ENCODE assay signal across 8 mouse cellular contexts in genomic region chr12:4189060-4189447, GRCm38 (mm10). TPM values are rescaled to one million over a fixed set of nuclear protein-coding genes. Genes with fewer than 3 reads are reported as not detected.
A peak's percentile ranks its signal among the peaks of the same experiment; 100 is the strongest.
DNase-seq lines count a peak whose midpoint lies in the region; ATAC-seq and TF ChIP-seq lines count a peak whose summit lies in the region.

No protein-coding gene starts in this region.

- no peak for TF ChIP-seq POLR2A in MEL (IDR thresholded peaks at IDR 0.05; ENCODE audit: control insufficient read depth in 1 of 2, insufficient read depth in 1 of 2, low read depth in 1 of 2, low read length in 2 of 2, poor library complexity in 1 of 2)

- H3K9ac ChIP-seq in MEL (ENCODE audit: control insufficient read depth, low read depth, low read length, poor library complexity, severe bottlenecking): peak overlapping the region; percentile 11; the same call in 1 of the 2 replicates
- H3K9ac ChIP-seq in embryonic facial prominence, embryonic 12.5 days: no peak overlapping the region

- 42% methylated on average over 5 of the region's 5 CpGs for WGBS in embryonic facial prominence, embryonic 12.5 days

- H3K9me3 ChIP-seq in MEL (replicated peaks; ENCODE audit: insufficient read depth, low read length): no peaks in the 10 kb centered on the region
- H3K9me3 ChIP-seq in embryonic facial prominence, embryonic 12.5 days: no peaks in the 10 kb centered on the region

- H3K4me1 ChIP-seq in MEL (ENCODE audit: control insufficient read depth in 1 of 2, insufficient read depth in 2 of 2, low read length in 2 of 2): peaks cover 0 to 11% of the 10 kb centered on the region in 2 experiments; a peak in 1 of 4 replicates
- peaks cover 35% of the 10 kb centered on the region for H3K4me1 ChIP-seq in embryonic facial prominence, embryonic 12.5 days

- peak; percentile 45 for TF ChIP-seq RAD21 in MEL (IDR thresholded peaks at IDR 0.05; ENCODE audit: low read depth, low read length)

- no peak for TF ChIP-seq EP300 in MEL (IDR thresholded peaks at IDR 0.05; ENCODE audit: low read depth in 1 of 2, low read length in 2 of 2)

- H3K4me3 ChIP-seq in MEL (ENCODE audit: control insufficient read depth in 1 of 2, insufficient read depth in 1 of 2, low read depth in 2 of 2, low read length in 2 of 2): no peak overlapping the region
- H3K4me3 ChIP-seq in embryonic facial prominence, embryonic 12.5 days: no peak overlapping the region

- H3K27me3 ChIP-seq in MEL (ENCODE audit: control insufficient read depth in 1 of 2, insufficient read depth in 2 of 2, low read length in 2 of 2): no peaks in the 10 kb centered on the region
- no peaks in the 10 kb centered on the region for H3K27me3 ChIP-seq in embryonic facial prominence, embryonic 12.5 days
- H3K27me3 ChIP-seq in splenic B cell, adult 2 months (ENCODE audit: control insufficient read depth, insufficient read depth, low read length, poor library complexity, severe bottlenecking): no peaks in the 10 kb centered on the region

- peak; percentile 47 to 69 for DNase-seq in kidney, postnatal 4 days
- no peak for DNase-seq in kidney, adult 8-10 months
- DNase-seq in MEL (ENCODE audit: low read depth, low spot score): peak; percentile 72
- DNase-seq in splenic B cell, adult 2 months (ENCODE audit: low read depth, low spot score): peak; percentile 27
- no peak for DNase-seq in frontal cortex, postnatal 14 days (ENCODE audit: low spot score in 2 of 2)
- DNase-seq in kidney, adult 11 months: no peak
- DNase-seq in heart, adult 9 months (ENCODE audit: low spot score in 2 of 2): no peak

- no peak overlapping the region for H3K4me2 ChIP-seq in embryonic facial prominence, embryonic 12.5 days (replicated peaks)

- no peaks in the 10 kb centered on the region for H3K79me2 ChIP-seq in MEL (ENCODE audit: control insufficient read depth, insufficient read depth, low read length, poor library complexity)

- no peak for ATAC-seq in embryonic facial prominence, embryonic 12.5 days (ENCODE audit: insufficient number of reproducible peaks, insufficient read depth, low FRiP score, low TSS enrichment)

- peaks cover 0 to 3% of the 10 kb centered on the region in 2 experiments; a peak in 2 of 4 replicates for H3K36me3 ChIP-seq in MEL (ENCODE audit: control insufficient read depth in 1 of 2, insufficient read depth in 2 of 2, low read length in 2 of 2)
- no peaks in the 10 kb centered on the region for H3K36me3 ChIP-seq in embryonic facial prominence, embryonic 12.5 days
- no peaks in the 10 kb centered on the region for H3K36me3 ChIP-seq in splenic B cell, adult 2 months (ENCODE audit: control insufficient read depth, insufficient read depth, low read length, poor library complexity, severe bottlenecking)

- no peak overlapping the region for H3K27ac ChIP-seq in MEL (ENCODE audit: control insufficient read depth, low read depth, low read length)
- 0 out of 2 replicates have a peak overlapping the region, but pooled peaks have one; percentile 67 for H3K27ac ChIP-seq in embryonic facial prominence, embryonic 12.5 days

- peak; percentile 72 to 78 (median 75) for TF ChIP-seq CTCF in MEL (IDR thresholded peaks at IDR 0.05 in 2 of 3, conservative IDR thresholded peaks at IDR 0.05 in 1 of 3; ENCODE audit: control insufficient read depth in 1 of 3, insufficient read depth in 1 of 3, low read depth in 2 of 3, low read length in 3 of 3, poor library complexity in 1 of 3, severe bottlenecking in 1 of 3)

TF ChIP-seq in MEL, 35 proteins besides CTCF, POLR2A, EP300 and RAD21:
- TF ChIP-seq MYB (IDR thresholded peaks at IDR 0.05; ENCODE audit: low read depth, low read length) (no peak), ZC3H11A (IDR thresholded peaks at IDR 0.05; ENCODE audit: low read depth, low read length) (peak; percentile 40; the same call in 1 of the 2 replicates), BHLHE40 (IDR thresholded peaks at IDR 0.05; ENCODE audit: borderline replicate concordance, low read depth, low read length) (no peak), ELF1 (IDR thresholded peaks at IDR 0.05; ENCODE audit: low read depth, low read length) (peak; percentile 74), HCFC1 (IDR thresholded peaks at IDR 0.05; ENCODE audit: low read depth, low read length) (0 out of 2 replicates have a peak, but pooled peaks have one; percentile 20), ETS1 (IDR thresholded peaks at IDR 0.05; ENCODE audit: low read depth, low read length) (no peak), SMC3 (IDR thresholded peaks at IDR 0.05; ENCODE audit: low read depth, low read length) (peak; percentile 45)

RNA-seq across cellular contexts. Expression of gene Ptrhd1, which starts 44.8 kb away (rescaled TPM):
- total RNA-seq in MEL (2012; rRNA removed): 3.8 TPM in 2 replicates
- 1 to 10 TPM in 1 of 2 experiments, not detected in 1; 5.3 TPM for polyA plus RNA-seq in MEL (2012; ENCODE audit: insufficient read depth in 1 of 2, insufficient read length in 2 of 2, low read depth in 1 of 2, low replicate concordance in 2 of 2, missing spikeins in 1 of 2)
- polyA plus RNA-seq in embryonic facial prominence, embryonic 12.5 days (2016; fragmentation: Nextera tagmentation; extraction: Ambion mirVana): 4.8 and 5.2 TPM in 2 replicates

RNA-seq across cellular contexts. Expression of gene Cenpo, which starts 45.0 kb away (rescaled TPM):
- total RNA-seq in MEL (2012; rRNA removed): 29.2 and 33.3 TPM in 2 replicates
- 10 to 100 TPM in 1 of 2 experiments, not detected in 1; 35.5 TPM for polyA plus RNA-seq in MEL (2012; ENCODE audit: insufficient read depth in 1 of 2, insufficient read length in 2 of 2, low read depth in 1 of 2, low replicate concordance in 2 of 2, missing spikeins in 1 of 2)
- polyA plus RNA-seq in embryonic facial prominence, embryonic 12.5 days (2016; fragmentation: Nextera tagmentation; extraction: Ambion mirVana): 17.1 and 17.7 TPM in 2 replicates

RNA-seq across cellular contexts. Expression of gene Adcy3, which starts 56.2 kb away (rescaled TPM):
- 0.03 and 0.19 TPM in 2 replicates for total RNA-seq in MEL (2012; rRNA removed)
- 1 to 10 TPM in 1 of 2 experiments, not detected in 1; 3.0 TPM for polyA plus RNA-seq in MEL (2012; ENCODE audit: insufficient read depth in 1 of 2, insufficient read length in 2 of 2, low read depth in 1 of 2, low replicate concordance in 2 of 2, missing spikeins in 1 of 2)
- 14.7 and 16.2 TPM in 2 replicates for polyA plus RNA-seq in embryonic facial prominence, embryonic 12.5 days (2016; fragmentation: Nextera tagmentation; extraction: Ambion mirVana)

Comparison
In these comparisons a context has a peak if more than half of its experiments do, and no peak if none do; other contexts are left out.
1. DNase-seq: peak in kidney, postnatal 4 days (2 of 2), MEL (single experiment) and splenic B cell, adult 2 months (single experiment); none in kidney, adult 8-10 months (0 of 2), frontal cortex, postnatal 14 days (0 of 2), kidney, adult 11 months (single experiment) and heart, adult 9 months (0 of 2).